Mouse (Mus musculus) lung, embryonic 16.5 days (tissue): Measurements from ENCODE around the gene Met. TPM values are rescaled to one million over a fixed set of nuclear protein-coding genes. Genes with fewer than 3 reads are reported as not detected.

ENCODE experiments used
- ATAC-seq: fragments of 200-750 bp; cut with Nextera tagmentation; 2 replicates; pipeline ENCODE4 v1.8.0; 2017; ENCODE audit warnings: low read depth, mild to moderate bottlenecking, moderate library complexity
- H3K27ac ChIP-seq: fragments of 300-500 bp; sonication (generic); 2 replicates; pipeline ENCODE4 v1.5.1; 2014; ENCODE audit warnings: mild to moderate bottlenecking, control low read depth, low read length
- H3K27me3 ChIP-seq: fragments of 300-500 bp; sonication (generic); 2 replicates; pipeline ENCODE4 v1.6.1; 2014; ENCODE audit warnings: low read depth, low read length, mixed read lengths; ENCODE audit not compliant: control insufficient read depth, insufficient read depth
- H3K36me3 ChIP-seq: fragments of 300-500 bp; sonication (generic); 2 replicates; pipeline ENCODE4 v1.6.1; 2014; ENCODE audit warnings: low read length; ENCODE audit not compliant: control insufficient read depth, insufficient read depth
- H3K4me1 ChIP-seq: fragments of 300-500 bp; sonication (generic); replicated peaks from 2 replicates; pipeline ENCODE4 v1.6.1; 2014; ENCODE audit warnings: low read length, mixed read lengths; ENCODE audit not compliant: control insufficient read depth, insufficient read depth
- H3K4me2 ChIP-seq: fragments of 300-500 bp; sonication (generic); 2 replicates; pipeline ENCODE4 v1.6.1; 2014; ENCODE audit warnings: low read depth, low read length, control low read depth
- H3K4me3 ChIP-seq: fragments of 300-500 bp; sonication (generic); 2 replicates; pipeline ENCODE4 v1.5.1; 2014; ENCODE audit warnings: mild to moderate bottlenecking, low read length, control low read depth
- H3K9ac ChIP-seq: fragments of 300-500 bp; sonication (generic); 2 replicates; pipeline ENCODE4 v1.6.1; 2014; ENCODE audit warnings: low read length, control low read depth
- H3K9me3 ChIP-seq: fragments of 300-500 bp; sonication (generic); 2 replicates; pipeline ENCODE4 v1.6.1; 2016; ENCODE audit warnings: low read length; ENCODE audit not compliant: control insufficient read depth
- WGBS: fragments of 180-500 bp; shearing (Covaris S2); extraction: QIAGEN DNeasy Blood & Tissue Kit; methylation state at CpG from one replicate; pipeline ENCODE4 v1.1.7; 2014; 5-methylcytosine and 5-hydroxymethylcytosine counted together
- polyA plus RNA-seq: library from polyadenylated mRNA; unstranded; fragments of >200 nt; fragmentation: Nextera tagmentation; extraction: Ambion mirVana; gene quantifications from 2 replicates; pipeline ENCODE4 v1.2.1, GENCODE M21; 2015

Met gene
- polyA plus RNA-seq, 1 experiment from 2014 or later: 8.3 TPM

DNA sequence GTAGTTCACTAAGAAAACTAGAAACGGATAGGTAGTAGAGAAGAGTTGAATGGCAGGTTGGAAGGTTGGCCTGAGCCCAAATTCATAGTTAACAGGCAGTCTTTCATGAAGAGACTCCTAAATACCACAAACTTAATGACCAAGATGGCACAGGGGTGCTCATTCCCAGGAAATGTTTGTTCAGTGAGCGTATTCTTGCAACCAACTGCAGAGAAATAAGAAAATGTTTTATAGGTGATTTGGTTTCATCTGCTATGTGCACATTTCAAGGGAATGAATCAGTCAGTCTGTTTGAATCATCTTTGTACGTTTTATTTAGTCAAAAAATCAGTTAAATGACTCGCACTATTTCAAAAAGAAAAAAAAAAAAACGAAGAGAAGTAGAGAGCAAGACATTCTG is 21.6 kb downstream of the Met start:
- H3K9me3 ChIP-seq: no peaks in the 10 kb centered on the region
- no peak overlapping the region for H3K4me2 ChIP-seq
- no peaks in the 10 kb centered on the region for H3K36me3 ChIP-seq
- no peaks in the 10 kb centered on the region for H3K4me1 ChIP-seq
- ATAC-seq: no peak
- H3K27ac ChIP-seq: no peak overlapping the region
- H3K4me3 ChIP-seq: no peak overlapping the region
- H3K9ac ChIP-seq: no peak overlapping the region
- no peaks in the 10 kb centered on the region for H3K27me3 ChIP-seq
- 84% methylated on average over 5 of the region's 5 CpGs for WGBS

DNA sequence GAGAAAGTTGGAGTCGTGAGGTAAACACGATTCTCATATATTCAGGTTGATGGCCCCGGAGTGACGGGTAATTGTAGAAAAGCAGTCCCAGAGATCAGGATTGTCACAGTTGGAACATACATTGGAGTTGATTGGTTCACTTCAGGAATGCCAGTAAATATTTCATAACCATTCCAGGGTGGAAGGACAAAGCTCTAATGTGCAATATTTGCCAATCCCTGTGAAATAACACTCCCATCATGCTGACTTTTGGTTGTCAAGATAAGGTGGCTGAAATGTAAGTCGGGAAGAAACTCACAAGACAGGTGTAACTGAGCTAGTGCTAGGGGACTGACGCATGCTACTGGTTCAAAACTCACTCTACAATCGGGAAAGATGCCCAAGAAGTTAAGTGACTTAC is 22.2 kb downstream of the Met start:
- no peak for ATAC-seq
- Histone ChIP-seq H3K4me2 (no peak overlapping the region), H3K4me3 (no peak overlapping the region), H3K27ac (no peak overlapping the region), H3K9me3 (no peaks in the 10 kb centered on the region), H3K9ac (no peak overlapping the region), H3K4me1 (no peaks in the 10 kb centered on the region), H3K36me3 (no peaks in the 10 kb centered on the region), H3K27me3 (no peaks in the 10 kb centered on the region)
- WGBS: 85% methylated on average over 7 of the region's 7 CpGs

DNA sequence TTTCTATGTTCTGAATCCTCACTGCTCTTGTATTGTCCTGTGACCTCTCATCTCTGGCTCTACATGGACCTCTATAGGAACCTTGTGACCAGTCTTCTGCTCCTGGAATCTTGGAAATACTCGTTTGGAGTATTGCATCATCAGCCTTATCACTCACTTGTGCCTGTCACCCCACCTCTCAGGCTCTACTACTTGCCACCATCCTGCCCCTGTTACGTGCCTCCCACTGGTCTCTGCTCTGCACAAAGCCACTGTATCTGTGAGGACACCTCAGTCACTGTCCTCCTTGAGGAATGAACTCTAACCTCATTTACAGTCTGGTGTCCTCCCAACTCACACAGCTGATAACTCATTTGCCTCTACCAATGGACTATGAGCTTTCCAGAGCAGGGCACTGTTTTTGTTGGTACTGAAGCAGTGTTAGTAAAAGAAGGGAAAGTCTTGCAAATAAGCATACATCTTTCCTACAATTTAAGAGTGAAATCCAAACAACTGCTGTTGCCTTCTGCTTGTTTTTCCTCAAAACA is 24.8 kb downstream of the Met start:
- Histone ChIP-seq H3K4me1 (no peaks in the 10 kb centered on the region), H3K27ac (no peak overlapping the region), H3K9ac (no peak overlapping the region), H3K36me3 (no peaks in the 10 kb centered on the region), H3K4me2 (no peak overlapping the region), H3K9me3 (no peaks in the 10 kb centered on the region), H3K27me3 (no peaks in the 10 kb centered on the region), H3K4me3 (no peak overlapping the region)
- 47% methylated on average over 2 of the region's 2 CpGs for WGBS
- ATAC-seq: no peak

DNA sequence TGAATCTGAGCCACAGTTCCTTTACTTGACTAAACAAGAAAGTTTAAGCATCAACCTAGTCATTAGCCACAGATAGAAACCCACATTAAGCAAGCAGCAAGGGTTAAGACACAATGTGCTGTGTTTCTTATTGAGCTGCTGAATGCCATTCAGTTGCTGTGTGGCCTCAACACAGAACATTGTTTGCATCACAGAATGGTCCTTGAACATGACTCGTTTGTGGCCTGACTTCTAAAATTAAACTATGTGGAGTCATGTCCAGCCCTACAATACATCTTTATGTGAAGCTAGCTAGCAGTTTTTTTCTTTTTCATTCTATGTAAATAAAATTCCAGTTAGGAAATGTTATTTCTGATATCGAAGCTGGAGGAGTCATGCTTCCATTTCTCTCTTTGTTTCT is 27.2 kb downstream of the Met start:
- Histone ChIP-seq H3K4me3 (no peak overlapping the region), H3K9ac (no peak overlapping the region), H3K4me2 (no peak overlapping the region), H3K36me3 (no peaks in the 10 kb centered on the region), H3K4me1 (no peaks in the 10 kb centered on the region), H3K27me3 (no peaks in the 10 kb centered on the region), H3K9me3 (no peaks in the 10 kb centered on the region), H3K27ac (no peak overlapping the region)
- WGBS: 51% methylated on average over 2 of the region's 2 CpGs
- ATAC-seq: no peak

DNA sequence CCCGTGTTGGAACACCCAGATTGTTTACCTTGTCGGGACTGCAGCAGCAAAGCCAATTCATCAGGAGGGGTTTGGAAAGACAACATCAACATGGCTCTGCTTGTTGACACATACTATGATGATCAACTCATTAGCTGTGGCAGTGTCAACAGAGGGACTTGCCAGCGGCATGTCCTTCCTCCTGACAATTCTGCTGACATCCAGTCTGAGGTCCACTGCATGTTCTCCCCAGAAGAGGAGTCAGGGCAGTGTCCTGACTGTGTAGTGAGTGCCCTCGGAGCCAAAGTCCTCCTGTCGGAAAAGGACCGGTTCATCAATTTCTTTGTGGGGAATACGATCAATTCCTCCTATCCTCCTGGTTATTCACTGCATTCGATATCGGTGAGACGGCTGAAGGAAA is 27.9 kb downstream of the Met start:
- H3K4me2 ChIP-seq: no peak overlapping the region
- no peak overlapping the region for H3K27ac ChIP-seq
- H3K9ac ChIP-seq: no peak overlapping the region
- H3K36me3 ChIP-seq: no peaks in the 10 kb centered on the region
- no peaks in the 10 kb centered on the region for H3K9me3 ChIP-seq
- no peaks in the 10 kb centered on the region for H3K27me3 ChIP-seq
- H3K4me3 ChIP-seq: no peak overlapping the region
- 70% methylated on average over 10 of the region's 10 CpGs for WGBS
- H3K4me1 ChIP-seq: no peaks in the 10 kb centered on the region
- ATAC-seq: no peak

DNA sequence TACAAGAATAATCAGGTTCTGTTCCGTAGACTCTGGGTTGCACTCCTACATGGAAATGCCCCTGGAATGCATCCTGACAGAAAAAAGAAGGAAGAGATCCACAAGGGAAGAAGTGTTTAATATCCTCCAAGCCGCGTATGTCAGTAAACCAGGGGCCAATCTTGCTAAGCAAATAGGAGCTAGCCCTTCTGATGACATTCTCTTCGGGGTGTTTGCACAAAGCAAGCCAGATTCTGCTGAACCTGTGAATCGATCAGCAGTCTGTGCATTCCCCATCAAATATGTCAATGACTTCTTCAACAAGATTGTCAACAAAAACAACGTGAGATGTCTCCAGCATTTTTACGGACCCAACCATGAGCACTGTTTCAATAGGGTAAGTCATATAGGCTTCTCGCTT is 28.5 kb downstream of the Met start:
- no peak overlapping the region for H3K27ac ChIP-seq
- no peaks in the 10 kb centered on the region for H3K4me1 ChIP-seq
- no peaks in the 10 kb centered on the region for H3K9me3 ChIP-seq
- H3K36me3 ChIP-seq: no peaks in the 10 kb centered on the region
- ATAC-seq: no peak
- H3K27me3 ChIP-seq: no peaks in the 10 kb centered on the region
- H3K9ac ChIP-seq: no peak overlapping the region
- no peak overlapping the region for H3K4me3 ChIP-seq
- H3K4me2 ChIP-seq: no peak overlapping the region
- 70% methylated on average over 8 of the region's 8 CpGs for WGBS

DNA sequence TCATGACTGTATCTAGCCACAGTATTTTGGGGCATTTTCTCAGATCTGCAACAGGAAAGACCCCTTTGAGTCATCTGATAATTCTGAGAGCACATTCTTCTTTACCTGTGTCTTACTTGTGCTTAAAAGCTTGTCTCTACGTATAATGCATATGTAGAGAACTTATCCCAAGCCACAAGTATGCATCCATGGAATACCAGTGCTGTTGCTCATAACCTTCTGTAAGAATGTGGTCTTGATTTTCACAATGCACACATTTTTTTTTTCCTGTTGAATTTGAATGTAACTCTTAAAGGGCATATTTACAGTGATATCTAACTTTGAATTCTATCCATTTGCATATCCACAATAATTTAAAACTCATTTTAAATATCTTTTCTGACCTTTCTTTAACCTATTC is 31.8 kb downstream of the Met start:
- Histone ChIP-seq H3K27me3 (no peaks in the 10 kb centered on the region), H3K27ac (no peak overlapping the region), H3K4me3 (no peak overlapping the region), H3K36me3 (no peaks in the 10 kb centered on the region), H3K4me2 (no peak overlapping the region), H3K9ac (no peak overlapping the region), H3K9me3 (no peaks in the 10 kb centered on the region), H3K4me1 (0 out of 2 replicates have a peak, but pooled peaks cover 2% of the 10 kb centered on the region)
- no peak for ATAC-seq
- 85% methylated on average over 1 of the region's 1 CpGs for WGBS

DNA sequence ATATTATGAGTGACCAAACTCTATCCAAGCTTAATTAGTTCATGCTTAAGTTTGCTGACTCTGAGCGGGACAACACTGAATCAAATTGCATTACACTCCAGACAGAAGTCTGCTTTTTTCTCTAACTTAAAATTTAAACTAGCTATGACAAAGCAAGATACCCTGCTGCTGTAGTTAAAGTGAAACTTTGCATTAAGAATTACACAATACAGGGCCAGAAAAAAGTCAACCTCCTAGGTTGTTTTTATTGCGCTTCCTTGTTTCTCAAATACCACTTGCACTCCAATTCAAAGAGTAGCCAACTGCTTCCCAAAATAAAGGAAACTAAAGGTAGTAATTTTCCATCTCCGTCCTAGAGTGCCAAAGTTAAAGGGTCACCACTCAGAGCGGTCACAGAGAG is 33.8 kb downstream of the Met start:
- H3K4me1 ChIP-seq: 0 out of 2 replicates have a peak, but pooled peaks cover 4% of the 10 kb centered on the region
- no peaks in the 10 kb centered on the region for H3K27me3 ChIP-seq
- no peaks in the 10 kb centered on the region for H3K9me3 ChIP-seq
- H3K4me3 ChIP-seq: no peak overlapping the region
- no peak overlapping the region for H3K4me2 ChIP-seq
- no peak overlapping the region for H3K9ac ChIP-seq
- no peak for ATAC-seq
- 79% methylated on average over 4 of the region's 4 CpGs for WGBS
- no peaks in the 10 kb centered on the region for H3K36me3 ChIP-seq
- H3K27ac ChIP-seq: no peak overlapping the region

DNA sequence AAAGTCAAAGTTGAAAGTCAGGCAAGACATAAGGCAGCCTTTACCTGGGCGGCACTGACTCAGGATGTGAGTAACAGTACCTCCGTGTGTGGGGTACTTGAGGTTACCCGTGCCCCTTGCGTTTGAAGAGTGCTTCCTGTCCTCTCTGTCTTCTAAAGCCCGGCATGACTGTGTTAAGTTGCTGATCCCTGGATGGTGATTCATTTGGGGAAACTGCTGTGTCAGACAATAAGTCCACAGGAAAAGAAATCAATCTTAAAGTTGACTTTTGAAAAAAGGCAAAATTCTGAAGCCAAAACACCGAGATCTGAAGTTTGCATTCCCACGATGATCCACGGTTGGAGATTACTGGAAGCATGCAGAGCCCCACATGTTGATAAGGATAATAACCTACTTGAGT is 35.2 kb downstream of the Met start:
- Histone ChIP-seq H3K27me3 (no peaks in the 10 kb centered on the region), H3K4me3 (no peak overlapping the region), H3K9ac (no peak overlapping the region), H3K9me3 (no peaks in the 10 kb centered on the region), H3K36me3 (no peaks in the 10 kb centered on the region), H3K4me2 (no peak overlapping the region), H3K27ac (no peak overlapping the region), H3K4me1 (peaks cover 7% of the 10 kb centered on the region; the same call in 1 of the 2 replicates)
- WGBS: 42% methylated on average over 8 of the region's 8 CpGs
- no peak for ATAC-seq

DNA sequence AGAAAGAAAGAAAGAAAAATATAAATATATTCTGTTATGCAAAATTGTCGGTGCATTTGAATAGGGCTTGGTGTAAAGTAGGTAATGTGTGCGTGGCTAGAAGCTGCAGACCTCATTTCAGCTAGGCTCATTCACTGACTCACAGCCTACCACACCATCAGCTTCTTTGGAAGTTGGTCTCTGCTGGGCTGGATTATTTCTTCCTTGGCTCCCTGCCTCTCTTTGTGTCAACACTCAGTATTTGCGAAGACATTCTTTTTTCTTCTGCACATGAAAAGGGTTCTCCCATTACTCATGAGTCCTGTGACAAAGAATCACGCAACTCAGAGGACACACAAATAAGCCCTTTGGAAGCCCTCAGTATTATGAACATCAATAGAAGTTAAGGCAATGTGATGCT is 37.8 kb downstream of the Met start:
- WGBS: 44% methylated on average over 4 of the region's 4 CpGs
- no peak for ATAC-seq
- Histone ChIP-seq H3K9ac (no peak overlapping the region), H3K36me3 (no peaks in the 10 kb centered on the region), H3K27ac (no peak overlapping the region; the same call in 1 of the 2 replicates), H3K9me3 (no peaks in the 10 kb centered on the region), H3K4me2 (no peak overlapping the region), H3K27me3 (no peaks in the 10 kb centered on the region), H3K4me1 (peaks cover 7% of the 10 kb centered on the region; the same call in 1 of the 2 replicates), H3K4me3 (no peak overlapping the region)
